Mouse (Mus musculus) embryo, embryonic 9.5 days (tissue): Measurements from ENCODE around the gene Zfyve16.

ENCODE experiments used
- DNase-seq: peaks from one replicate; pipeline ENCODE4 v3.0.0-alpha.2; 2017; ENCODE audit errors: extremely low spot score

The Zfyve16 gene

DNA sequence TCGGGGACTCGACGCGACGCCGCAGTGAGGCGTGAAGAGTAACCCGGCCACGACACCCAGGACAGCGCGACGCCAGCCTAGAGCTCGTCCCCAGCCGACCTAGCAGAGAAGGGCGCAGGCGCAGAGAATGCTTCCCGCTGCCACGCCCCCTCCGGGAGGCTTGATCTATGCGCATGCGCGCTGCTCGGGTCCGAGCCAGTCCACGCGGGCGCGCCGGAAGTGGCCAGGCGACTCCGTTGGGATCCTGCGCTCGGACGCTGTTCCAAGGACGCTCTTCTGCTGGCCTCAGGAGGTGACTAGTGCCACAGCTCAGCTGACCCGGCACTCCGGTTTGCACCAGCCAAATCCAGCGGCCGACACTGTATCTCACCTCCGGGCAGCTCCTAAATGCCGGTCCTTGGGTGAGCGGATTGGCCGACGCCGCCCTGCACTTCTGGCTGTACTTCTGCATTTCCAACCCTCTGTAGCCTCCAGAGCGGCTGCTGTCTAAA, at the start of gene Zfyve16:
TSS of gene Zfyve16 (minus strand) at position 148 of the 491 bp plus-strand sequence.
- DNase-seq, result peak; percentile 98

DNA sequence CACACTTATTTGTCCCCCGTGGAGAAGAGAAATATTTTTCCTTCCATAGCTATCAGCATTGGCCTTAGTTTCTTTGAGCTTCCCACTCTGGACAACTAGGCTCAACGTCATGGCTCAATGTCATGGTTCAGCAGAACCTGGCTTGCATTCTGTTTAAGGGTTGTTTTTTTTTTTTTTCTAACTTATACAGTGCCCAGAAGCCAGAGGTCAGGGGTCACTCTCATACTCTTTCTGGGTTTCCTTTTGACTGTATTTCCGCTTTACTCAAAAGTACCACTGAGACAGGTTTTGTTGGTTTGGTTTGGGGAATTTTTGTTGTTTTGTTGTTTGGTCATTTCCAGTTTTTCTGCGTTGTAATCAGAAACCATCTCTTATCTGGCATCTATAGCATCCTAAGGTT, 47.5 kb upstream of the Zfyve16 start:
- no peak for DNase-seq

DNA sequence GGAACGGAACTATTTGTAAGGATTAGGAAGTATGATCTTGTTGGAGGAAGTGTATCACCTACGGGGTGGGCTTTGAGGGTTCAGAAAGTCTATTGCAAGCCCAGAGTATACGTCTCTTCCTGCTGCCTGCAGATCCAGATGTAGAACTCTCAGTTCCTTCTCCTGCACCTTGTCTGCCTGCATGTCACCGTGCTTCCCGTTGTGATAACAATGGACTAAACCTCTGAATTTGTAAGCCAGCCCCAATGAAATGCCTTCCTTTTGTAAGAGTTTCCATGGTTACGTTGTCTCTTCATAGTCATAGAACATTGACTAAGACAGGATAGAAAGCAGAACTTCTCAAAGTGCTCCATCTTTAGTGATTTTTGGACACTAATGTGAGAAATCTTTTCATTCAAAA, 46.0 kb upstream of the Zfyve16 start:
- DNase-seq, result no peak

GRCm38 (mm10) chr13:92576072-92576471, 45.4 kb upstream of the Zfyve16 start, which contains the start of gene Spz1:
Gene Spz1 (minus strand): TSS chr13:92576172.
- DNase-seq, result no peak

- DNase-seq, result no peak
Observed at GRCm38 (mm10) chr13:92559429-92559828, 28.8 kb upstream of the Zfyve16 start.

GRCm38 (mm10) chr13:92557229-92557628, 26.6 kb upstream of the Zfyve16 start:
- peak; percentile 20 for DNase-seq

- peak; percentile 59 for DNase-seq
Observed at GRCm38 (mm10) chr13:92556458-92557126, 25.9 kb upstream of the Zfyve16 start.

DNA sequence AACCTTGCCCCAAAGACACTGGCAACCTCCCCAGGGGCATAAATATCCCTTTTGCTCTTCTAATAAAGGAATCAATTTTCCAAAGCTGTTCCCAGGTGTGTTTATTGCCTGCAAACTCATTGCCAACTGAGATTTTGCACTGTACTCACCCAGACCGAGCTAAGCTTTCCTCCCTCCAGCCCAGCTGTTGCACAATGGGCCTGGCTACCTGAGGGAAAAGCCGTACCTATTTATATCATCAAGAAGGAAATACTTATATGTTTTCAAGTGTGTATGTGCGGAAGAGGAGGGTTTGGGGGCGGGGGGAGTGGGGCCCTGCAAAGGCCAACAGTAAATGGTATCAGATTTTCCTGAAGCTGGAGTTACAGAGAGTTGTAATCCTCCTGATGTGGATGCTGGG, 16.4 kb upstream of the Zfyve16 start:
- no peak for DNase-seq

DNA sequence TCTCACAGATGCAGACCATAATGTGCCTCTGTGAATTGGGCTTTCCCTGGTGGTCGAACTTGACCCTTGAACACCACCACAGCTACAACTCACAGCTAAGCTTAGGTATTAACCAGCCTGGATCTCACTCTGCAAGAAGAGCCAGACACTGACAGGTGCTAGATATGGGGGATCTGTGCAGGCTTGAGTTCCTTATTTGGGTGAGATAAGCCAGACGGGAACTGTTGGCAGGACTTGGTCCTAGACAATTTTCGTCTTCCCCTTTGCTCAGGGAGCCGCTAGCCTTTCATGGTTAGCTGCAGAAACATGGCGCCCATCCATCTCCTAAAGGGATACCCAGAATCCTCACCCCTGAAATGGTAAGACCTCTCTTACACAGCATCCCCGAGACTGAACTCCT, 10.3 kb upstream of the Zfyve16 start:
- DNase-seq, result no peak

GRCm38 (mm10) chr13:92539126-92539525, 8.5 kb upstream of the Zfyve16 start:
- no peak for DNase-seq

GRCm38 (mm10) chr13:92533801-92534200, 3.1 kb upstream of the Zfyve16 start:
- DNase-seq, result no peak

- DNase-seq, result no peak
Observed at GRCm38 (mm10) chr13:92532216-92532615, 1.5 kb upstream of the Zfyve16 start.

DNA sequence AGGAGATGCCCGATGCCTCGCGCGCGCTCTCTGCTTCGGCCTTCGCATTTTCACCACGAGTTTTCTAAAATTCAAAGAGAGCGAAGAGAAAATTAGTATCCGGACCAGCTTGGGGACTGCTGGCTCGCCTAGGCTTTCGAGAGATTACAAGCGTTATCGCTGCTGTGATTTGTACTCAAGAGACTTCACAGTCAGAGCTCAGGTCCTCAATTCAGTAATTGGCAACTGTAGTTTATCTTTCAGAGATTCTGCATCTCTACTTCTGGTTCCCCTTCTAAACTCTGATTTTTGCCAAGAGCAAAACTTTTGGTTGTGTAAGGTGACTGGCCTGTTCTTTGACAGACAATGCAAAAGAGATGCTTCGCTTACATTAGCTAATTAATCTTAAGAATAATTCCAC, 569 bp upstream of the Zfyve16 start:
- no peak for DNase-seq

- DNase-seq, result no peak
Observed at GRCm38 (mm10) chr13:92529828-92530720, 594 bp downstream of the Zfyve16 start.

DNA sequence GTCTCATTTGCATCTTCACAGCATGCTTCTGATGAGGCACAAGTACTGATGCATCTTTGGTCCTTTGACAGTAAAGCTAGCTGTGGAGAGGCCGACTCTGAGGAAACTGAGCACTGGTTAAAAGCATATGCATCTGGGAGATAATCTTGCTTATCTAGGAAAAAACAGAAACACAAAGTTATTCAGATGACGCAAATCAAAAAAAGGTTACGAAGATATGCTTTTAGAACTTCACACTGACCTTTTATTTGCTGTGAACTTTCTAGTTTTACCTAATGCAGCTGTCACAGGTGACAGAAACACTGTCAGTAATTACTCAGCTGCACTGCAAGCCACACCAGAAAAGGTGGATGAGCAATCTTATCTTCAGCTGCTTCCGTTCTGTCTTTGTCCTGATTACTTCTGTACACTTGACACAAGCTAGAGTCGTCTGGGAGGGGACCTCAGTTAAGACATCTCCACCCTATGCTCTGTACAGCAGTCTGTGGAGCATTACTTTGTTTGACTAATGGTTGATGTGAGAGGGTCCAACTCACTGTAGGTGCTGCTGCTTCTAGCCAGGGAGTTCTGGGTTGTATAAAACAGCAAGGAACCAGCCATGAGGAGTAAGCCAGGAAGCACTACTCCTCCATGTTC, 7.4 kb downstream of the Zfyve16 start:
- no peak for DNase-seq

DNA sequence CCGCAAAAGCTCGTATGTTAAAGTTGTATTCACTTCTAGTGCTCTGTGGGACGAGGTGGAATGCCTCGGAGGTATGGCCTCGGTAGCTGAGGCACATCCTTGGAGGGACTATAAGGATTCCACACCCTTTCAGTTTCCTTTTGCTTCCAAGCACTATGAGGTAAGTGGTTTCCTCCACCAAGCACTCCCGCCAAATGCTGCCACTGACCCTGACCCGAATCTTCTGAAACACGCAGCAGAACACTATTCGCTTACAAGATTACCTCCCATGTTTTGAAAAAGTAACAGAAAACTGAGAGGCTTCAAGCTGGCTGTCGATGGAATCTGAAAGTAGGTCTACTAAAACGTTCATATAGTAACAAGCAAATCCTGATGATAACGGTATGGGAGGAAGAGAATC, 25.8 kb downstream of the Zfyve16 start:
- DNase-seq, result no peak

DNA sequence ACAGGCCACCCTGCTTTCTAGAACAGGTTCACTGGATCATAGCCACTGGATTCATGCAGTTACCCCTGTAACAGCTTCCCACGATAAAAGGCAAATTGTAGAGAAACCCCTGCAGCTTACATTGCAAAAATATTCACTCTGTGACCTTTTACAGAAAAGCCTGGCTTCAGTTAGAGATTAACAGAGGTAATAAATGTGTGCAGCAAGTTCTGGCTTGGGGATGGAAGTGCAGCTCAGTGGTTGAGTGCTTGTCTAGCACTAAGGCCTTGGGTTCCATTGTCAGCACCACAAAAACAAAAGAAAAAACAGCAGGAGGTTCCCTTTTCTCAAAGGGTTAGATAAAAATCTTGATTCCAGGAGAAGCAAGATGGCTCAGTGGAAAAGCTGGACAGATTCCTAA, 38.7 kb downstream of the Zfyve16 start:
- DNase-seq, result no peak

GRCm38 (mm10) chr13:92490817-92491216, 39.9 kb downstream of the Zfyve16 start:
- DNase-seq, result no peak

GRCm38 (mm10) chr13:92483852-92484463, 46.7 kb downstream of the Zfyve16 start, which contains the start of gene Fam151b:
Gene Fam151b (minus strand): TSS chr13:92484015.
- peak; percentile 91 for DNase-seq

- DNase-seq, result peak; percentile 64
Observed at GRCm38 (mm10) chr13:92483348-92483747, 47.3 kb downstream of the Zfyve16 start.

GRCm38 (mm10) chr13:92470151-92470550, 60.5 kb downstream of the Zfyve16 start:
- DNase-seq, result no peak

DNA sequence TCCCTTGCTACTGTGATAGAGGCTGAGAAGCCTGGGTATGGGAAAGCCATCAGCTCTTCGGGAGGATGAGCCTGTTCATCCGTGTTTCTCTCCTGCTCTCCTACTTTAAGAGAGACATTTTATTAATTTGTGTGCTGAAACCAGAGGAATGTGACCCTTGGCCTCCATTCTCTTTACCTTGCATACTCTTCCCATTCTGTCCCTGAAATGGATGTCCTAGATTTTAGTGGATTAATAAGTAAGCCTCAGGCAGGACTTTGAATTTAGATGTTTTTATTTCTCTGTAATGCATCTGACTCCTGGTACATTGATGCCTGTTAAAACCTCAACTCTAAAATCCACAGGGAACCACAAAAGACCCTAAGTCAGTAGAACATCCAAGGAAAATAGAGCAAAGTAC, 61.3 kb downstream of the Zfyve16 start:
- DNase-seq, result no peak
